Mouse (Mus musculus) lung, adult 18-20 months (tissue): ENCODE results near the gene Stard7.
"Not testable (repeated sequence)": the region's sequence is repeated elsewhere in the genome, so short reads cannot be mapped to it uniquely, and the experiment has no call there.

Experiments used
- DNase-seq, 2 experiments: peaks; one replicate each; pipeline ENCODE4 v3.0.0; 2022; ENCODE audit warnings: mixed read lengths in 2 of 2

The Stard7 gene

DNA sequence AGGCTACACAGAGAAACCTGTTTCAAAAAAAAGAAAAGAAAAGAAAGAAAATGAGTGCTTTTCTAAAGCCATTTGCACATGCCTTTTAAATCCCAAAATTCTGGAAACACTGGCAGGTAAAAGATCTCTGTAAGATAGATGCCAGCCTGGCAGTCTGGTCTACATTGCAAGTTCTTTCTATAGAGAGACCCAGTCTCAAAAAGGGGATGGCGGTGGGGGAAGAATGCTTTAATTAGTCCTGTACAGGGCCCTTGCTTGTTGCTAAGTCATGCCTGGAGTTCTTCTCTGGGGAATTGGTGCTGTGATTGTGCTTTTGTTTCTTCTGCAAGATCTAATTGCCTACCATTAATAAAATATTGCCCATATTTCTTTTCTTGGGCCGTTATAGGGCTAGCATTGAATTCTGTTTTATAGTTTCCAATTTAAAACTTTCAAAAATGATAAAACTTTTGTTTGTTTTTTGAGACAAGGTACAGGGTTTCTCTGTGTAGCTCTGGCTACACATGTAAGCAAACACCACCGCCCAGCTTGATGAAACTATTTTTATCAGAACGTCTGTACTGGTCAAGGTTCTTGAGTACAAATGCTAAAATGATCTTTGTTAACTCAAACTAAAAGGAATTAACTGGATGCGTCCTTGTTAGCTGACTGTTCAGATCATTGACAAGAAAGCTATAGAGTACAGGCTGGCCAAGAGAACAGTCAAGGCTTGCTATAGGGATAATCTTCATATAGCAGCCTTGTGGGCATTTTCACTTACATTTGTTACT lies 5.7 kb downstream of the Stard7 start:
- DNase-seq: no peak

DNA sequence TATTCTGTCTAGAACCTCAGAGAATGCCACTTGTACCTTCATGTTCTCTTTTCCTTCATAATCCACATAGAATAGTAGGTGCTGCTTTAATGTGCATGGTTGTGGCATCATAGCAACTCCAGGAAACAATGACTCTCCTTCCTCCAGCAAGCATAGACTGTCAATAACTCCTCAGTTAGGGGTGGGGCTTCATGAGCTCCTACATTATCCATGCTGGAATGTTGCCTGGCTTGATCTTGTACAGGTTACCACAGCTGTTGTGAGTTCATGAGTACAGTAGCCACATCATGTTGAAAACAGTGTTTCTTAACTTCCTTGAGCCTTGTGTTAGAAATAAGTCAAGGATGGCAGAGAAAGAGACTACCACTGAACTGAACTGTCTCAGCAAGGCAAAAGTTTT lies 8.1 kb downstream of the Stard7 start:
- DNase-seq: peak in 1 of 2 experiments; percentile 32

DNA sequence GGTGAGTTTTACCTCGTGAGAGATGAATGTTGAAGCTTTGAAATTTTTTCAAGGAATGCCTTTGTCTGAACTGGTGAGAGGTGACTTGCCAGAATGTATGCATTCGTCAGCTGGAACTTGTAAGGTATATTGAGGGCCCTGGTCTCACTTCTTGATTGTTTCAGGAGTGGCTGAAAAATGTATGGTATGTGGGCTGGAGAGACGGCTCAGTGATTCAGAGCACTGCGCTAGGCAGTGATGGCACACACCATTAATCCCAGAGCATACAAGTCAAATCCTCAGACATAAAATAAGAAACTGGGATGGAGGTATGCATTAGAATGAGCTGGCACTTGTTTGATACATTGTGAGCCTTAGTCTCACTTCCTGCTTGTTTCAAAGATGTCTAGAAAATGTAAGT lies 22.2 kb downstream of the Stard7 start:
- no peak for DNase-seq

DNA sequence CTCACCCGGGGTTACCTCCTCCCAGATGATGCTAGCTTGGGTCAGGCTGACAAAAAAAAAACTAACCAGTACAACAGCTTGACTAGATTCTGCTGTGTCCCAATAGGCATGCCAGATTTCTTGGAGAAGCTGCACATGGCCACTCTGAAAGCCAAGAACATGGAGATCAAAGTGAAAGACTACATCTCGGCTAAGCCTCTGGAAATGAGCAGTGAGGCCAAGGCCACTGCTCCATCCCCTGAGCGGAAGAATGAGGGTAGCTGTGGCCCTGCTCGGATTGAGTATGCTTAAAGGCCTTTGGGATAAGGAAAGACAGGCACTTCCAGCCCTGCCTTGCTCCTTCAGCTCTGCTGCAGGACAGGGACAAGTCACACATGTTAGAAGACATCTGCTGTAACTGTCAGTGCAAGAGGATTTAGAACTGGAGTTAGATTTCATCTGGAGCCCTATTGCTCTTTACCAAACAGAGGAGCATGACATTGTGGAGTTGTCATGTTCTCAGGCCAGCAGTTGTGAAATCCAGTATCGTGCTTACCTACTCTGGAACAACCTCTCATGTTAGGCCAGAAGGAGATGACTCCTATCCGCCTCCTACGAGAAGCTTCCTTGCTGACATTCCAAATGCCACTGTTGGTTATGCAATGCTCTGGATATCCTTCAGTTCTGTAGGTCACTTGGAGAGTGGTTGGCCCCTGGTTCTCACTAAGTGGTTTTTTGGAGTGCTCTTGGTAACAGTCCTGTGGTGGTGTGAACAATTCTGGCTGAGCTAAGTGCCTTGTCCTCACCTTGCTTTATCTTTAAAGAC lies 27.2 kb downstream of the Stard7 start:
- DNase-seq: peak; percentile 16 to 52

- DNase-seq: no peak
These were observed 28.0 kb downstream of the Stard7 start for GRCm38 (mm10) chr2:127298056-127298455.

- no peak for DNase-seq
These were observed 30.7 kb downstream of the Stard7 start for GRCm38 (mm10) chr2:127300701-127301100.

- no peak for DNase-seq
These were observed 31.9 kb downstream of the Stard7 start for GRCm38 (mm10) chr2:127301883-127302282.

DNA sequence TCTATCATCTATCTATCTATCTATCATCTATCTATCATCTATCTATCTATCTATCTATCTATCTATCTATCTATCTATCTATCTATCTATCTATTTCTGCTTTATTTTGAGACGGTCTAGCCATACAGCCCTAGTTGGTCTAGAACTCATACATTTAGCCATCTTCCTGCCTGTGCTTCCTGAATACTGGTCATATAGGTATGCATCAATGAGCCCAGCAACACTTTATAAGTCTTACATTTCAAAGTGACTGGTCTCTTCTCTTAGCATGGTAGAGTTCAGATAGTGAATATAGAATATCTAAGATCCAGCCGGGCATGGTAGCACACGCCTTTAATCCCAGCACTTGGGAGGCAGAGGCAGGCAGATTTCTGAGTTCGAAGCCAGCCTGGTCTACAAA lies 34.2 kb downstream of the Stard7 start:
- DNase-seq: not testable (repeated sequence)

DNA sequence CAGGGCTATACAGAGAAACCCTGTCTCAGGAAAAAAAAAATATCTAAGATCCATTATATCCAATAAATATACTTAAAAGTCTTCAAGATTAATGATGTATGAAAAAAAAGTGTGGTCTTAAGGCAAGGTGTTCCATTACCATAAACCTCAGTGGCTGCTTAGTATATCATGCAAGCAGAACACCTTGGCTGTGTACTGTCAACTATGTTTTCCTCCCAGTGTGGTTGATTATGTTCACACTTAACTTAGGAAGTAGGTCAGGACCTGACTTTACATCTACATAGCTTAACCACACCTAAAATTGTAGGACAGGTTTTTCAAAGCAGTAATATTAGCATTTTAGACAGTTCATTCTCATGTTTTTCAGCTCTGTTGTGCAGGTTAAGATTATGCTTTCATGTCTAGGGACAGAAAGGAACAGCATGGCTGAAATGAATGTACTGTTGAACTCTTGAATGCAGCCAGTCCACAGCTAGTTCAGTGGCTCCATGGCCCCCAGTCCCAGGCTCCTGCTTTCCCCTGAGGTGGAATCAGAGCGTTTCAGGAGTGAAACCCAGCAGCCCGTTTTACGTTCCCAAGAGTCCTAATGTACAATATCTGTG lies 34.7 kb downstream of the Stard7 start:
- no peak for DNase-seq

GRCm38 (mm10) chr2:127306123-127306522 lies 36.1 kb downstream of the Stard7 start:
- DNase-seq: no peak

DNA sequence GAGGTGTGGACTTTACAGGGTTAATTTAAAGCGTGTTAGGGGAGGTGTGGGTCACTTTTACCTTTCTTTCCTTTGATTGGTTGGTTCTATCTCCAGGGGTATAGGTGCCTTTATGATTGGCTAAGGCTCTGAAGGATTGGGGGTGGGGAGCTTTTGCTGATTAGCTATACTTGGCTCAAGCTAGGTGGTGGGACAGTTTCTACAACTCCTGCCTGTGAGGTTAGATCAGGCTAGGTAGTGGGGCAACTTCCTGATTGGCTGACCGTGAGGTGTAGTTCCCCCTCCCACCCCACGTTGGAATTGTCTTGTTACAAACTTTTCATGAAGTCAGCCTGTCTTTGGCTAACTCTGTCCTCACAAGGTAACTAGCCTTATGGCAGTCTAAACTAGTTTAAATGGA lies 37.2 kb downstream of the Stard7 start:
- DNase-seq: no peak

GRCm38 (mm10) chr2:127308660-127309059 lies 38.6 kb downstream of the Stard7 start:
- no peak for DNase-seq

- DNase-seq: no peak
These were observed 40.2 kb downstream of the Stard7 start for GRCm38 (mm10) chr2:127310246-127310645.

- no peak for DNase-seq
These were observed 40.7 kb downstream of the Stard7 start for GRCm38 (mm10) chr2:127310685-127311084.

DNA sequence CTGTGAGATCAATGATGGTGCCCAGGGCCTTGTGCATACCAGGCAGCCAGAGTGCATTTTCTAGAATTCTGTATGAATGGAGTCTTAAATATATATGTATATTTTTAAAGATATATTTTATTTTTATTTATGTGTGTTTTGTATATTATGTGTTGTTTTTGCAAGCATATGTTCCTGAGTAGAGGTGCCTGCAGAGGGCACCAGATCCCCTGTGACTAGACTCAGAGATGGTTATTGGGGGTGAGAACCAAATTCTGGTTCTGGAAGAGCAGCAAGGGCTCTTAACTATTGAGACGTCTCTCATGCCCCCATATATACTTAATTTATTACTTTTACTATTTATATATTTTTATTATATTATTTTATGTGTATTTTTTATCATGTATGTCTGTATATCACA lies 41.2 kb downstream of the Stard7 start:
- no peak for DNase-seq

DNA sequence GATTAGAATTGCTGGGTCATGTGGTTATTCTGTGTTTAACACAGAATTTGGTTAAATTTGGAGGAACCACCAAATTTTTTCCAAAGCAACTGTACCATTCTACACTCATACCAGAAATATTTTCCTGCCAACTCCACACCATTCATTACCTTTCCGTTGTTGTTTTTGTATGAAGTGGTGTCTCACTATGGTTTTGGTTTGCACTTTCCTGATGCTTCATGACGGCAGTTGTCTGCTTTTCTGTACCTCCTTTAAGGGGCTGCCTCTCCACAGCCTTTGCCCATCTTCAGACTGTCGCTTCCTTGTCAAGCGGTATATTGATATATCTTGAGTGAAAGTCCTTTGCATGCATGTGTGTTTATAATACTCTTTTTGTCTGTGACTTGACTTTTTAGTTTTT lies 42.8 kb downstream of the Stard7 start:
- DNase-seq: no peak

DNA sequence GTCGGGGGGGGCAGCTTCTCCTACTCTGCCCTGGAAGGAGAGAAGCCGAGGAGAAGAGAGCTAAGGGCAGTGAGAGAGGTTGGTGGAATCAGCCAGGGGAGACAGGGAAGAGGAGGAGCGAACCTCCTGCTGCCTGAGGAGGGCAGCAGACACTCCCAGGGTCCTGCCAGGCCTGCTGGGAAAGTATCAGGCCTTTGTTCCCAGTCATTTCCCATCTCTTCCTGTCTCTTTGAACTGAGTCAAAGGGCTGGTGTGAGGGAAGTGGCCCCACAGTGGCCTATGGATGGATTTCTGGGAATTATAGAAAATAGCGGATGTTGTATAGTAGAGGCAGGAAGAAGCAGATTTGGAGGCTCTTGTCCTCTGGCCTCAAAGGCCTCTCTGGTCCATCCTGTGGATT lies 43.9 kb downstream of the Stard7 start:
- no peak for DNase-seq

GRCm38 (mm10) chr2:127314467-127315154 lies 44.6 kb downstream of the Stard7 start:
- peak in 1 of 2 experiments; percentile 23 for DNase-seq

DNA sequence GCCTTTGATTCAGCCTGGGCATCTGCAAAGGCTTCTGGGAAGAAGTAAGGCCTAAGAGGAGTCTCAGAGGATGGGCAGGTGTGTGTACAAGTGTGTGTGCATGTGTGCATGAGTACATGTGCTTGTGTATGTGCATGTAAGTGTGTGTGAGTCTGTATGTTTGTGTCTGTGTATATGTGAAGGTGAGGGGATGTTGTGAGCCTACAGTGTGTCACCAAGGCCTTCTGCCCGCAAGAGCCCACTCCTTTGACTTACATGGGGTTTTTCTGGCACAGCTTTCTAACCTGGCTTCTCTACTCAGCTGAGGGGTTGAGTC lies 45.1 kb downstream of the Stard7 start:
- no peak for DNase-seq

DNA sequence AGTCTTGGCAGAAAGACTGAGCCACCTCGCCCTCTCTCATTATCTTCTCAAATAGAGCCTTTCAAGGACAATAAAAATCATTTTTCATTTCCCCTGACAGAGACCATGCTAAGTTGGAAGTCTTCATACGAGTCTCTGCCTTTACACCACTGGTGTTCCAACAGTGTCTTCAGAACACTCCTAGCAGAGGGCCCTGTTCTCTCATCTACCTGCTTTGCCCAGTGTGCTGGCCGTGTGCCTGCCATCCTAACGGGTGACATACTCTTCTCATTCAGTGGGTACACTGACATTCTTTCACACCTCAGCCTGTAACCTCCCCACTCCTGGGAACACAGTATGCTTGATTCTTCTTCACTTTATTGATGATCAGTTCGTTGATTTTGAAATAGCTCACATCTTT lies 46.4 kb downstream of the Stard7 start:
- DNase-seq: no peak

DNA sequence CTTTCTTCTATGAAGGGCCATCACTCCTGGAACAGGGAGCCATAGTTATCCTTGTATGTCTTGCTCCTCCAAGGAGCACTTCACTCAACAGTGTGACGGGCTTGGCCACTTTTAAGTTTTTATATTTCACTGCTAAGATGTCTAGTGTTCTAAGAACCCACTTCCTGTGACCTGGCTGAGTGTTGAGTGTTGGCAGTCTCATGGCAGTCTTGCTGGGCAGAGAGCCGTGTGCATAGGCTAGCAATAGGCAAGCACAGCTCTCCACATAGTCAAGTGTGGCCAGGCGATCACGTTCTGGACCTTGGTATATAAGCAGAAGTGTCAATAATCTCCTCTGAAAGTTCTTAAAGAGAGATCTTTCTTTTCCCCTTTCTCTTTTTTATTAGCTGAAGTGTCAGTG lies 48.1 kb downstream of the Stard7 start:
- no peak for DNase-seq

DNA sequence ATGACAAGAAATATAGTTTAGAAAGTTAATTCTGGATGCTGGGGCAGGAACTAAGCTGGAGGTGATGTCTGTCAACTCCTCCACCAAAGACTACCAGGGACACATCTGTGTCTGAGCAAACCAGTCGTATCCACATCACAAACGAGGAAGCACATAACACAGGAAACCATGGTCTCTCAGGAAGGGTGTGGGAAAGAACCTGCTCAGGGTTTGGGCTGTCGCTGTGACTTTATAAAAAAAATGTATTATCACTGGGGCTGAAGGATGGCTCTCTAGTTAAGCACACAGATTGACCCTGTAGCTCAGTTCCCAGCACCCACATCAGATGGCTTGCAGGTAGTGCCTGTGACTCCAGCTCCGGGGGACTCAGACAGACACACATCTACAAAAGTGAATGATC lies 49.1 kb downstream of the Stard7 start:
- no peak for DNase-seq

- no peak for DNase-seq
These were observed 52.8 kb downstream of the Stard7 start for GRCm38 (mm10) chr2:127322671-127323285.
